Mouse (Mus musculus): Measurements from ENCODE around the gene Smg6. TPM values are rescaled to one million over a fixed set of nuclear protein-coding genes. Genes with fewer than 3 reads are reported as not detected.

Smg6 gene
- polyA plus RNA-seq, 1 experiment from 2014 or later = 15.9 TPM

- Histone ChIP-seq H3K4me2 (ENCODE audit: low read length) (no peak overlapping the region), H3K27ac (replicated peaks; ENCODE audit: low read depth, low read length) (no peak overlapping the region), H3K27me3 (ENCODE audit: control insufficient read depth, insufficient read depth, low read length) (no peaks in the 10 kb centered on the region), H3K36me3 (ENCODE audit: control insufficient read depth, insufficient read depth, low read length) (no peaks in the 10 kb centered on the region), H3K4me3 (replicated peaks; ENCODE audit: low read depth, low read length) (no peak overlapping the region), H3K4me1 (ENCODE audit: control insufficient read depth, insufficient read depth, low read length) (no peaks in the 10 kb centered on the region), H3K9me3 (ENCODE audit: control insufficient read depth, low read length) (no peaks in the 10 kb centered on the region), H3K9ac (replicated peaks; ENCODE audit: low read length) (no peak overlapping the region)
- ATAC-seq (ENCODE audit: low FRiP score, low TSS enrichment) (no peak), DNase-seq (no peak)
- 95% methylated on average over 3 of the region's 3 CpGs for WGBS
Observed at GRCm38 (mm10) chr11:74976835-74977687, 51.4 kb downstream of the Smg6 start.

- DNase-seq = peak; percentile 87
- Histone ChIP-seq H3K4me3 (replicated peaks; ENCODE audit: low read depth, low read length) (no peak overlapping the region), H3K4me1 (ENCODE audit: control insufficient read depth, insufficient read depth, low read length) (no peaks in the 10 kb centered on the region), H3K9me3 (ENCODE audit: control insufficient read depth, low read length) (no peaks in the 10 kb centered on the region), H3K36me3 (ENCODE audit: control insufficient read depth, insufficient read depth, low read length) (0 out of 2 replicates have a peak, but pooled peaks cover 8% of the 10 kb centered on the region), H3K27ac (replicated peaks; ENCODE audit: low read depth, low read length) (no peak overlapping the region), H3K4me2 (ENCODE audit: low read length) (no peak overlapping the region), H3K9ac (replicated peaks; ENCODE audit: low read length) (no peak overlapping the region), H3K27me3 (ENCODE audit: control insufficient read depth, insufficient read depth, low read length) (no peaks in the 10 kb centered on the region)
- ATAC-seq (ENCODE audit: low FRiP score, low TSS enrichment) = no peak
- WGBS = 44% methylated on average over 2 of the region's 2 CpGs
Observed at GRCm38 (mm10) chr11:74981464-74981863, 55.8 kb downstream of the Smg6 start.

- no peaks in the 10 kb centered on the region for H3K4me1 ChIP-seq (ENCODE audit: control insufficient read depth, insufficient read depth, low read length)
Observed at GRCm38 (mm10) chr11:74982241-74982640, 56.6 kb downstream of the Smg6 start.

GRCm38 (mm10) chr11:74988162-74988561, 62.5 kb downstream of the Smg6 start:
- 63% methylated on average over 5 of the region's 5 CpGs for WGBS
- peak; percentile 13 for DNase-seq

More at GRCm38 (mm10) chr11:74982241-74982640, 56.6 kb downstream of the Smg6 start:
- no peak overlapping the region for H3K4me3 ChIP-seq (replicated peaks; ENCODE audit: low read depth, low read length)
- H3K36me3 ChIP-seq (ENCODE audit: control insufficient read depth, insufficient read depth, low read length) = 0 out of 2 replicates have a peak, but pooled peaks cover 8% of the 10 kb centered on the region
- DNase-seq = no peak
- H3K9me3 ChIP-seq (ENCODE audit: control insufficient read depth, low read length) = no peaks in the 10 kb centered on the region
- H3K9ac ChIP-seq (replicated peaks; ENCODE audit: low read length) = no peak overlapping the region
- no peak overlapping the region for H3K27ac ChIP-seq (replicated peaks; ENCODE audit: low read depth, low read length)
- ATAC-seq (ENCODE audit: low FRiP score, low TSS enrichment) = no peak
- H3K27me3 ChIP-seq (ENCODE audit: control insufficient read depth, insufficient read depth, low read length) = no peaks in the 10 kb centered on the region
- H3K4me2 ChIP-seq (ENCODE audit: low read length) = no peak overlapping the region

GRCm38 (mm10) chr11:74989047-74989446, 63.4 kb downstream of the Smg6 start:
- H3K9me3 ChIP-seq (ENCODE audit: control insufficient read depth, low read length) = no peaks in the 10 kb centered on the region
- peaks cover 23% of the 10 kb centered on the region for H3K36me3 ChIP-seq (ENCODE audit: control insufficient read depth, insufficient read depth, low read length)
- DNase-seq = no peak
- no peak for ATAC-seq (ENCODE audit: low FRiP score, low TSS enrichment)
- no peaks in the 10 kb centered on the region for H3K27me3 ChIP-seq (ENCODE audit: control insufficient read depth, insufficient read depth, low read length)
- H3K9ac ChIP-seq (replicated peaks; ENCODE audit: low read length) = no peak overlapping the region
- no peaks in the 10 kb centered on the region for H3K4me1 ChIP-seq (ENCODE audit: control insufficient read depth, insufficient read depth, low read length)
- H3K4me2 ChIP-seq (ENCODE audit: low read length) = no peak overlapping the region
- 94% methylated on average over 2 of the region's 2 CpGs for WGBS
- H3K27ac ChIP-seq (replicated peaks; ENCODE audit: low read depth, low read length) = no peak overlapping the region
- no peak overlapping the region for H3K4me3 ChIP-seq (replicated peaks; ENCODE audit: low read depth, low read length)

More at GRCm38 (mm10) chr11:74988162-74988561, 62.5 kb downstream of the Smg6 start:
- Histone ChIP-seq H3K36me3 (ENCODE audit: control insufficient read depth, insufficient read depth, low read length) (peaks cover 24% of the 10 kb centered on the region), H3K27ac (replicated peaks; ENCODE audit: low read depth, low read length) (no peak overlapping the region), H3K4me3 (replicated peaks; ENCODE audit: low read depth, low read length) (no peak overlapping the region), H3K9ac (replicated peaks; ENCODE audit: low read length) (no peak overlapping the region), H3K4me1 (ENCODE audit: control insufficient read depth, insufficient read depth, low read length) (no peaks in the 10 kb centered on the region), H3K27me3 (ENCODE audit: control insufficient read depth, insufficient read depth, low read length) (no peaks in the 10 kb centered on the region), H3K4me2 (ENCODE audit: low read length) (no peak overlapping the region), H3K9me3 (ENCODE audit: control insufficient read depth, low read length) (no peaks in the 10 kb centered on the region)
- ATAC-seq (ENCODE audit: low FRiP score, low TSS enrichment) = no peak

- H3K27ac ChIP-seq (replicated peaks; ENCODE audit: low read depth, low read length) = no peak overlapping the region
- H3K9me3 ChIP-seq (ENCODE audit: control insufficient read depth, low read length) = no peaks in the 10 kb centered on the region
- no peaks in the 10 kb centered on the region for H3K27me3 ChIP-seq (ENCODE audit: control insufficient read depth, insufficient read depth, low read length)
- DNase-seq (no peak), ATAC-seq (ENCODE audit: low FRiP score, low TSS enrichment) (no peak)
- no peak overlapping the region for H3K4me3 ChIP-seq (replicated peaks; ENCODE audit: low read depth, low read length)
- no peaks in the 10 kb centered on the region for H3K4me1 ChIP-seq (ENCODE audit: control insufficient read depth, insufficient read depth, low read length)
- no peak overlapping the region for H3K9ac ChIP-seq (replicated peaks; ENCODE audit: low read length)
- WGBS = 84% methylated on average over 5 of the region's 5 CpGs
- no peak overlapping the region for H3K4me2 ChIP-seq (ENCODE audit: low read length)
- H3K36me3 ChIP-seq (ENCODE audit: control insufficient read depth, insufficient read depth, low read length) = peaks cover 30% of the 10 kb centered on the region
Observed at GRCm38 (mm10) chr11:74990501-74990900, 64.9 kb downstream of the Smg6 start.

- peaks cover 31% of the 10 kb centered on the region for H3K36me3 ChIP-seq (ENCODE audit: control insufficient read depth, insufficient read depth, low read length)
- no peak overlapping the region for H3K4me3 ChIP-seq (replicated peaks; ENCODE audit: low read depth, low read length)
- H3K27me3 ChIP-seq (ENCODE audit: control insufficient read depth, insufficient read depth, low read length) = no peaks in the 10 kb centered on the region
- DNase-seq (no peak), ATAC-seq (ENCODE audit: low FRiP score, low TSS enrichment) (no peak)
- no peaks in the 10 kb centered on the region for H3K9me3 ChIP-seq (ENCODE audit: control insufficient read depth, low read length)
- no peak overlapping the region for H3K27ac ChIP-seq (replicated peaks; ENCODE audit: low read depth, low read length)
- H3K4me1 ChIP-seq (ENCODE audit: control insufficient read depth, insufficient read depth, low read length) = no peaks in the 10 kb centered on the region
- H3K9ac ChIP-seq (replicated peaks; ENCODE audit: low read length) = no peak overlapping the region
- H3K4me2 ChIP-seq (ENCODE audit: low read length) = no peak overlapping the region
- WGBS = 93% methylated on average over 1 of the region's 1 CpGs
Observed at GRCm38 (mm10) chr11:74991290-74991689, 65.7 kb downstream of the Smg6 start.

GRCm38 (mm10) chr11:74992427-74992987, 66.9 kb downstream of the Smg6 start:
- WGBS = 94% methylated on average over 9 of the region's 9 CpGs
- no peaks in the 10 kb centered on the region for H3K4me1 ChIP-seq (ENCODE audit: control insufficient read depth, insufficient read depth, low read length)
- peaks cover 33% of the 10 kb centered on the region for H3K36me3 ChIP-seq (ENCODE audit: control insufficient read depth, insufficient read depth, low read length)

GRCm38 (mm10) chr11:74994141-74994540, 68.5 kb downstream of the Smg6 start:
- Histone ChIP-seq H3K9ac (replicated peaks; ENCODE audit: low read length) (no peak overlapping the region), H3K4me3 (replicated peaks; ENCODE audit: low read depth, low read length) (no peak overlapping the region), H3K4me1 (ENCODE audit: control insufficient read depth, insufficient read depth, low read length) (no peaks in the 10 kb centered on the region), H3K27me3 (ENCODE audit: control insufficient read depth, insufficient read depth, low read length) (no peaks in the 10 kb centered on the region), H3K4me2 (ENCODE audit: low read length) (no peak overlapping the region), H3K36me3 (ENCODE audit: control insufficient read depth, insufficient read depth, low read length) (peaks cover 33% of the 10 kb centered on the region), H3K9me3 (ENCODE audit: control insufficient read depth, low read length) (no peaks in the 10 kb centered on the region), H3K27ac (replicated peaks; ENCODE audit: low read depth, low read length) (no peak overlapping the region)
- peak; percentile 13 for DNase-seq
- 97% methylated on average over 1 of the region's 1 CpGs for WGBS
- ATAC-seq (ENCODE audit: low FRiP score, low TSS enrichment) = no peak

More at GRCm38 (mm10) chr11:74992427-74992987, 66.9 kb downstream of the Smg6 start:
- H3K27me3 ChIP-seq (ENCODE audit: control insufficient read depth, insufficient read depth, low read length) = no peaks in the 10 kb centered on the region
- no peak for DNase-seq
- H3K4me2 ChIP-seq (ENCODE audit: low read length) = no peak overlapping the region
- H3K27ac ChIP-seq (replicated peaks; ENCODE audit: low read depth, low read length) = no peak overlapping the region
- ATAC-seq (ENCODE audit: low FRiP score, low TSS enrichment) = no peak
- H3K9ac ChIP-seq (replicated peaks; ENCODE audit: low read length) = no peak overlapping the region
- no peaks in the 10 kb centered on the region for H3K9me3 ChIP-seq (ENCODE audit: control insufficient read depth, low read length)
- H3K4me3 ChIP-seq (replicated peaks; ENCODE audit: low read depth, low read length) = no peak overlapping the region
